Mouse (Mus musculus): Measurements from ENCODE around the gene Heg1. TPM values are rescaled to one million over a fixed set of nuclear protein-coding genes. Genes with fewer than 3 reads are reported as not detected.

Gene Heg1
- polyA plus RNA-seq, 1 experiment: 7.7 TPM

DNA sequence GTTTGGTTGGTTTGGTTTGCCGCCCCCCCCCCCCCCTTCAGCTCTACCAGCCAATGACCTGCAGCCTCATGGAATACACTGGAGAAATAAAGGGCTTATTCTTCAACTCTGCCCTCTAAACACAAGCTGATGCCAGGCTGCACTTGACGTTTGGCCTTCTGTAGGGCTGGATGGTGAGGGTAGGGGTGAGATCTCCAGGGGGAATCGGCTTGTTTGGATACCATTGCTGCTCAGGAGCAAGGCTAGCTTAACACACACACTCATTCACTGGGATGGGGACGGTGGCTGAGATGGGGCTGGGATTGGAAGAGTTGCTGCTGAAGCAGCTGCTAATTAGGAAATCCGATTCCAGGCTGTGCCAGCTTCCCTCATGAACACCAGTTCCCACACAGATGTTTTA, 16.4 kb downstream of the Heg1 start:
- WGBS: 79% methylated on average over 5 of the region's 5 CpGs
- no peak for DNase-seq (ENCODE audit: low read depth, low spot score)

DNA sequence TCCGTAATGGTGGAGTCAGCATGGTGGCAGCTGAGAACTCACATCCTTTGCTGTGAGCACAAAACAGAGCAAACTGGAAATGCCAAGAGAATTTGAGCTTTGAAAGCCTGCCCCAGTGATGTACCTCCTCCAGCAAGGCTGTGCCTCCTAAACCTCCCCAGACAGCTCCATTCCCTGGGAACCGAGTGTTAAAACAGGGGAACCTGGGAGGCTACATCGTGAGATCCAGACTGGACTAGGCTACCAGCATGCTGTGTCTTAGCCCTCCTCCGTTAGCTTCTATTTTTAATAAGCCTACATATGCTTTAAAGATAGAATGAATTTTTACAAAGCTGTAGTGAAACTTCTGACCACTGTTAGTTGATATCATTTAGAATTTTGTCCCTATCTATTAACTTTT, 17.7 kb downstream of the Heg1 start:
- DNase-seq (ENCODE audit: low read depth, low spot score): no peak
- WGBS: 95% methylated on average over 4 of the region's 4 CpGs

DNA sequence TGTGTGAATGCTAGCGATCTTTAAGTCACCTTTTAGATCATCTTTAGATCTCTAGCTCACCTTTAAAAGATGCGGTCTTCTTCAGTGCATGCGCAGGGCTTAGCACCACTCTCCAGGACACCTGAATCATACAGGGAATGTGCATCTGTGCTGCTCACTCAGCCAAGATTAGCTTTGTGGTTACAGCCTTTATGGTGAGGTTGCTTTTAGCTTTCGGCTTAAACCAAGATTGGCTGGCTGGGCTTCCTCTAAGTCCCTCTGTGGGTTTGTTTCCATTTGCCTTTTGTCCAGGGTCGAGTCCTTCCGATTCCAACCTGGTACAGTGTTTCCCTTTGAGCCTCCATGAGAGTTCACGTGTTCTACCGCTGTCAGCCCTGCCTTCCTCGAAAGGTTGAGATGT, 20.1 kb downstream of the Heg1 start:
- no peak for DNase-seq (ENCODE audit: low read depth, low spot score)
- WGBS: 82% methylated on average over 9 of the region's 9 CpGs

DNA sequence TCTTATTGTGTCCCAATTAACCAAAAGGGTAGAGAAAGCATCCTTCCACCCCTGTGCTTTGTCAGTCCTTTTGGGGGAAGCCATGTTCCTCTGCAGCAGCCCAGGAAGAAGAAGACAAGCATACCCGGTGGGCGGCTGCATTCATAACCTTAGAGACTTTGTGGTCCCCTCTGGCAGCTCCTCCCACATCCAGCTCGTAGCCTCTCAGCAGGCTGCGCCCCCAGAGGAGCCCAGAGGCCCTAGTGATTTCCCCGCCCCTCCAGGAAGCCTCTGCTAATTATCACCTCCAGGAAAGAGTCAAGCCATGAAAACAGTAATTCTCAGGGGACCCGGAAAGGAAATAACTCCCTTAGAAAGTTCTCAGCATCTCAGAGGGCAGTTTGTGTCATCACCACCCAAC, 21.1 kb downstream of the Heg1 start:
- WGBS: 34% methylated on average over 6 of the region's 6 CpGs
- no peak for DNase-seq (ENCODE audit: low read depth, low spot score)

DNA sequence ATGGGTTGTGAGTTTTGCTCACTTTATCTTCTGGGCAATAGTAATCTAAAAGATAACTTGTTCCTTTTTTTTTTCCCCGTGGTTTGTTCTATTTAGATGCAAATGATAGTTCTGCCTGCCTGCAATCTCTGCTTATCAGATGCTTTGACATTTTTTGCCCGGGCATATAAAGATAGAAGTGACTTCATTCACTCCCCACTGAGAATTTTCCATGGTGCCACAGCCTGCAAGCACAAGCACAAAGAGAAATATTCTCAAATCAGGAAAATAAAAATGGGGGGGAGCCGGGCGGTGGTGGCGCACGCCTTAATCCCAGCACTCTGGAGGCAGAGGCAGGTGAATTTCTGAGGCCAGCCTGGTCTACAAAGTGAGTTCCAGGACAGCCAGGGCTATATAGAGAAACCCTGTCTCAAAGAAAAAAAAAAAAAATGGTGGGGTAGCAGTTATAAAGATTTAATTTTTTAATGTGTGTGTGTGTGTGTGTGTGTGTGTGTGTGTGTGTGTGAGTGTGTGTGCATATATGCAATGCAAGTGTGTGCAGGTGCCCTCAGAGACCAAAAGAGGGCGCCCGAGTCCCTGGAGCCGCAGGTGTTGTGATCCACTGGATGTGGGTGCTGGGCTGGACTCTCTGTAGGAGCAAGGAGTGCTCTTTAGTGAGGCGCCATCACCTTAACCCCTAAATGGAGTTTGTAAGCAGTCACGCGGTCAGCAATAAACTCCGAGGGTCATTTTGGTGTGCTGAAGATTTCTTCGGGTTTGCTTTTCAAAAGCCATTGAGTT, 22.1 kb downstream of the Heg1 start:
- DNase-seq (ENCODE audit: low read depth, low spot score): no peak
- WGBS: 94% methylated on average over 14 of the region's 14 CpGs

DNA sequence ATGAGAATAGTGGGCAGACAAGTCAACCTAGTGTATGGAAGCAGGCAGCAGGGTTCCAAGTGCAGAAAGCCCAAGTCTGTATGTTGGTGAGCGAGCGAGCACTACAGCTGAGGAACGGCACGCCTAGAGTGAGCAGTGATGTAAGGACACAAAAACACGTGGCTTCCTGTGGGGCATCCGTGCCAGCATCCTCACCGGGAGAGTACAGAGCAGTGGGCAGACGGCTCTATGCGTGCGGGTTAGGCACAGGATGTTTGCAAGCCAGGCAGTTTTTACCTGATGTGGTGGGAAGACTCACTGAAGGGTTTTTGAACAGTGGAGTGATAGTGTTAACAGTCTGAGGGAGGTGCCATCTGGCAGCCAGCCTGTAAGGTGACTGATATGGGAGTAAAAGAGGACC, 23.9 kb downstream of the Heg1 start:
- WGBS: 83% methylated on average over 10 of the region's 10 CpGs
- no peak for DNase-seq (ENCODE audit: low read depth, low spot score)

DNA sequence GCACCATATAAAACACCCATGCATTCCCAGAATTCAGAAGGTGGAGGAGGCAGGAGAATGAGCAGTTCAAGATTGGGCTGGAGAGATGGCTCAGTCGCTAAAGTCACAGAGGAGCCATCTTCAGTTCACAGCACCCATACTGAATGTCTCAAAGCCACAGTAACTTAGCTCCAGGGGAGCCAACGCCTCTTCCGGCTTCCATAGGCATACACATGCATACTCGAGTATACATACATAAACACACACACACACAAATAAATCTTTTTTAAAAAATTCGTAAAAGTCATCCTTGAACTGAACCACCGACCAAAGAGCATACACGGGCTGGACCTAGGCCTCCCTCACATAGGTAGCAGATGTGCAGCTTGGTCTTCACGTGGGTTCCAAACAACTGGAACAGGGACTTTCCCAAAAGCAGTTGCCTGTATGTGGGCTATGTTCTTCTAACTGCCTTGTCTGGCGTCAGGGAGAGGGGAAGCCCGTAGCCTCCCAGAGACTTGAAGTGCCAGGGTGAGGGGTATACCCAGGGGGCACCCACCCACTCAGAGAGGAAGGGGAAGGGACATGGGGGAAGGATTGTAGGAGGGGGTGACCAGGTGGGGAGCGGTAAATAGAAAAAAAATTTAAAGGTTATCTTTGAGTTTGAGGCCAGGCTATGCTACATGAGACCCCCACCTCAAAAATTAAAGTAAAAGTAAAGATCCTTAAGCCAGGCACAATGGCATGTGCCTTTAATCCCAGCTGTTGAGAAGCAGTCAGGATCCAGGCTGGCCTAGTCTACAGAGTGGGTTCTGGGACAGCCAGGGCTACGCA, 24.6 kb downstream of the Heg1 start:
- 86% methylated on average over 12 of the region's 12 CpGs for WGBS
- DNase-seq (ENCODE audit: low read depth, low spot score): no peak

DNA sequence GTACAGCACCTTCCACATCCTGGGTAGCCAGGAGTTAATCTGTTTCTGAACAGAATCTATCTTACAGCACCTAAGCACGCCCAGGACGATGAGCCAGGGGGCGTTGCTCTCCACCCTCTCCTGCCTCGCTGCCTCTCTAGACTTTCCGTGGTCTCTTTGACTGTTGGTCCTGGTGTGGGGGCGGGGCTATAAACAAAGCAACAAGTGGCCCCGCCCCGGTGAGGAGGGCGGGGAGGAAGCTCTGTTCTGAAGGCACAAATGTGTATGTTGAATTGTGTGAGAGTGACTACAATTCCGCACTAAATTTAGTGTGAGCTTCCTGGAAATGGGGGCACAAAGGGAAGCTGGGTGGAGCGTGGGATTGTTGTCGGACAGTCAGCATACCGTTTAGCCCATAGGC, 30.1 kb downstream of the Heg1 start:
- WGBS: 5% methylated on average over 13 of the region's 13 CpGs
- no peak for DNase-seq (ENCODE audit: low read depth, low spot score)

DNA sequence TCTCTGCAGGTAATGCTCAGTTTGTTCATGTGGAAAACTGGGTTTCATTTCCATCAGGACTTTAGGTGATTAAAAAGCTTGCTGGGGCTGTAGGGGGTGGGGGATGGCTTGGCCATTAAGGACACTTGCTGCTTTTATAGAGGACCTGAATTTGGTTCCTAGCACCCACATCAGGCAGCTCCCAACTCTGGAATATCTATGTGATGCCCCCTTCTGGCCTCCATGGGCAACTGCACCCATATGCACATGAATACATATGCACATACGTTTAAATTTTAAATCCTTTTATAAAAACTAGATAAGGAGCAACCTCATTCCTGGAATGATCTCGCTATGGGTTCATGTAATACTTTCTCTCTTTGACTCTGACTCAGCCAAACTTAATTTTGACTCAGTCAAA, 39.1 kb downstream of the Heg1 start:
- DNase-seq (ENCODE audit: low read depth, low spot score): no peak
- WGBS: 98% methylated on average over 2 of the region's 2 CpGs

DNA sequence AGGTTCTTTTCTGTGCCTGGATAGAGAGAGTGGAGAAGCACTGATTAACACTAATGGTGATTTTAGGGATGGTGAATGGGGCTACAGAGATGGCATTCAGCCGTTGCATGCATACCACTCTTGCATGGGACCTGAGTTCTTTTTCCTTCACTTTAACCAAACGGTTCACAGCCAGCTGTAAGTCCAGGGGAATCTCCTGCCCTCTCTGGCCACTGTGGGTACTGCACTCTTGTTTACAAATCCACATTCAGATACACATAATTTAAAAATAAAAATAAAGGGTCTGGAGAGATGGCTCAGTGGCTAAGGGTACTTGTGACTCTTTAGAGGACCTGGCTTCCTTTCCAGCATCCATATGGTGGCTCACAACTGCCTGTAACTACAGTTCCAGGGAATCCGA, 39.8 kb downstream of the Heg1 start:
- no peak for DNase-seq (ENCODE audit: low read depth, low spot score)
- WGBS: over 99% methylated on average over 3 of the region's 3 CpGs

DNA sequence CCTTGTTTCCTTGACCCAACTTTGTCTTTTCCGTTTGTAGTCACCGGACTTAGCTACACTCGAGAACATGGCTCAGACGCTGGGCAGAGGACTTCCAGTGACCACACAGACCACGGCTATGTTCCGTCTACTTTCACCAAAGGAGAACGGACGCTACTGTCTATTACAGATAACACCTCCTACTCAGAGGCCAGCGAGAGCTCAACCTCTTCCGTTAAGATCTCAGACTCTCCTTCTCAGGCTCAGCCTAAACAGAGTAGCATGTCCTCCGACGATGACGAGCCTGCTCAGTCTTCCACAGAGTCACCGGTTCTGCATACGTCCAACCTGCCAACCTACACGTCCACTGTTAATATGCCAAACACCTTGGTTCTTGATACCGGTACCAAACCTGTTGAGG, 42.1 kb downstream of the Heg1 start:
- 94% methylated on average over 17 of the region's 17 CpGs for WGBS
- no peak for DNase-seq (ENCODE audit: low read depth, low spot score)

DNA sequence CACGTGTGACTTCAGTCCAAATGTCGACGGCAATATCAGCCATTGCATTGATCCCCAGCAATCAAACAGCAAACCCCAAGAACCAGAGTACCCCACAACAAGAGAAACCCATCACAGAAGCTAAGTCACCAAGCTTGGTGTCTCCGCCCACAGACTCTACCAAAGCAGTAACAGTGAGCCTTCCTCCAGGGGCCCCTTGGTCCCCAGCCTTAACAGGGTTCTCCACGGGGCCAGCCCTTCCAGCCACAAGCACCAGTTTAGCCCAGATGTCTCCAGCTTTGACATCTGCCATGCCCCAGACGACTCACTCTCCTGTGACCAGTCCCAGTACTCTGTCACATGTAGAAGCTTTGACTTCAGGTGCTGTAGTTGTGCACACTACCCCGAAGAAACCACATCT, 42.7 kb downstream of the Heg1 start:
- 82% methylated on average over 7 of the region's 7 CpGs for WGBS
- no peak for DNase-seq (ENCODE audit: low read depth, low spot score)

DNA sequence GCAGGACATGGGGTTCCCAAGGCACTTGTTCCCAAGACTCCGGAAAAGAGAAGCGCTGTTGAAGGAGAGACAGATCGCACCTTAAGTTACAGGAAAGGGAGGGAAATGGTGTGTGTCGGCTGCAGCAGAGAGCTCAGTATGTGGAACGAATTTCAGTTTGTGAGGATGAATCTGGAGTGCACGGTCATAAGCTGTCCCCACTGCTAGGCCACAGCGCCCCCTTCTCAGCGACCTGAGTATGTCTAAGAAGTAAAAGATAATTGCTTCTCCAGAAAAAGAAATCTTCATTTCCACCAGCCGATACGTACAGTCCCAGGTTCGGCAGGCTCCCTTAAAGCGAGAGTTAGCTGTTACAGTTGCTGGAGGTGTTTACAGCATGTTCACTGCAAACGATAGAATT, 44.3 kb downstream of the Heg1 start:
- 80% methylated on average over 13 of the region's 13 CpGs for WGBS

DNA sequence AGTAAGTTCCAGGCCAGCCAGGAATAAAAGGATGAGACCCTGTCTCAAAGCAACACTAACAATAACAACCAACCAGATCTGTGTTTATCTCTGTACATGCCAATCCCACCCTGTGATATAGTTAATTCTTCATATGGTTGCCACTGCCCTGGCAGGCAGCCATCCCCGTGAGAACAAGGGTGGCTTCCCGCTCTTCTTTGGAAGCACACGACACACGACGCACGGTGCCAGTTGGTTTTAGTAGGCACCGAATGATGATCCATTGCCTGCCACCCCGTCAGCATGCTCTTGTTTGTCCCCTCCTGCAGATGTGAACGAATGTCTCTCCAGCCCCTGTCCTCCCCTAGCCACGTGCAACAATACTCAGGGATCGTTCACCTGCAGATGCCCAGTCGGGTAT, 47.1 kb downstream of the Heg1 start:
- no peak for DNase-seq (ENCODE audit: low read depth, low spot score)
- 89% methylated on average over 12 of the region's 12 CpGs for WGBS

More for the DNA sequence above, 44.3 kb downstream of the Heg1 start:
- DNase-seq (ENCODE audit: low read depth, low spot score): no peak

DNA sequence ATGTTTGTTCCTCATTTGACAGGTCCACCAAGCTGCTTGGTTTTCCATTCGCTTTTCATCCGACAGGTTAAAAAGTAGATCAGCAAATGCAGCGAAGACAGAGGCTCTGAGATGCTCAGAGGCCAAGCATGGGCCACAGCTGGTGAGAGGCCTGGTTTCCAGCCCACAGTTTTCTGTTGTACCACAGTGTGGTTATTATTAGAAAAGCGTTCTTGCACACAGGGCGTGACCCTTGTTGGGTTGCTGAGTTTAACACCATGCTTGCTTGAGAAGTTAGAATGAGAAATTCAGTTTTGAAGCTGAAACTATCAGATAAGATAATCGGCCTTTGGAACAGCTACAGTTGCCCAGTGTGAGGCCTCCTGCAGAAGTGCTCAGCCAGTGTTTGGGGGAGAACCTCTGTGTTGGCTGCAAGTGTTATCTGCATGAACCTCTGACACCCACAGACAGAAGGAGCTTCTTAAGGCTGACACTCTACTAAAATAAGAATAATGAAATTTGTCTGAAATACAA, 48.1 kb downstream of the Heg1 start:
- WGBS: 81% methylated on average over 6 of the region's 6 CpGs
- no peak for DNase-seq (ENCODE audit: low read depth, low spot score)

DNA sequence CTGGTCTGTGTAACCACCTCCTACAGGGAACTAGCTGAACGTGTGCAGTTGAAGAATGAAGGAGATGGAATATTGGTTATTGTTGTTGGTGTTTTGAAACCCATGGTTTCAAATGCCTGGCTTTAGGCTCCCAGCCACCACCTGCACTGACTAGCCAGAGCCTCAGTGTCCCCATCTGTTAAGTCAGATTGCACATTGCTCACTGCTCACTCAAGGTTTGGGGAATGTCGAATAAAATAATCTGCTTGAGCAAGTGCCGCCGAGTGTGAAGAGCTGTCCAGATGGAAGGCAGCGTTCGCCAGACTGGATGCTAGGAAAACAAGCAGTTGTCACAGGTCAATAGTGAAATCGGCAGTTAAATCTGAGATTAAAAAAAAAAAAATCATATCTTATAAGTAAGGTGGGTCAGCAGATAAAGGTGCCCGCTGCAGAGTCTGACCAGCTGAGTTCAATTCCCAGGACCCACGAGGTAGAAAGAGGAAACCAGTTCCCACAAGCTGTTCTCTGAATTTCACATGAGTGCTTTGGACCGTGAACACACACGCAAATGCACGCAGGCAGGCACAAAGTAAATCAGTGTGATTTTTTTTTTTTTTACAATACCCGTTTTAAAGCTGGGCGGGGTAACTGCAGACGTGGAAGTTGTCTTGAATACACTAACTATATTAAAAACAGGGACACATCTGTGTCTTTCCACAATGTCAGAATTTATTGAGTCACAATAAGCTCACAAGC, 48.8 kb downstream of the Heg1 start:
- no peak for DNase-seq (ENCODE audit: low read depth, low spot score)
- WGBS: 41% methylated on average over 15 of the region's 15 CpGs

DNA sequence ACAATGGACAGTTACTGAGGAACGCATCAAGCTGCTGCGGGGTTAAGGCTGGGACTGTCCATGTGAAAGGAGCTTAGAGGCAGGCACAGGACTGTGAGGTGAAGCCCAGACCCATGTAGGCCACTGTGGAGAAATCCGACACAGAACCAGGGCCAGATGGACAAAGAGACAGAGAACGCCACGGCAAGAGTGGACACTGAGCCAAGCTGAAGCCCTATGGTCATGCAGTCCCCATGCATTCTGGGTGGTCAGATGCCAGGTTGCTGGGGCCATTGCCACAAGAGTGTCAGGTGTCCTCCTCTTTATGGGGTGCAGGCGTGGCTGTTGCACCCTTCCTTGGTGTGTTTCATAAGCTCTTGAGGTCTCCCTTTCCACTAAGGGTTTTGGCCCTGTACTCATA, 49.7 kb downstream of the Heg1 start:
- DNase-seq (ENCODE audit: low read depth, low spot score): no peak
- 86% methylated on average over 6 of the region's 6 CpGs for WGBS

DNA sequence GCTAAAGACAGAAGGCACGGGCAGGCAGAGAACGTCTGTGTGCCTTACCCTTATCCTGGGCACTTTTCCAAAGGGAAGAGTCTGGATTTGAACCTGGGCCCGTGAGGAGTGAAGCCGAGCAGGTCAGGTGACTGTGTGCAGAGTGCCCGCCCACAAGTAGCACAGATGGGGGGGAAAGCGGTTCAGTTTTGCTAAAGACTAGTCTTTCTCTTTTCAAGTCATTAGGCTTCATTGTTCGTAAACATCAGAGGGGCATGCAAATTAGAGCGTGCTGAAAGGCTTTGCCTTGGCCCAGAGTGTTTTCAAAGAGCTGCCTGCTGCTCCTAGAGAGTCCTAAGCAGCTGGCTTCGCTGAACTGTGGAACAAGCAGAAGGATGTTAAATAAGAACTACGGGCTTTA, 50.4 kb downstream of the Heg1 start:
- DNase-seq (ENCODE audit: low read depth, low spot score): no peak
- WGBS: 61% methylated on average over 10 of the region's 10 CpGs

DNA sequence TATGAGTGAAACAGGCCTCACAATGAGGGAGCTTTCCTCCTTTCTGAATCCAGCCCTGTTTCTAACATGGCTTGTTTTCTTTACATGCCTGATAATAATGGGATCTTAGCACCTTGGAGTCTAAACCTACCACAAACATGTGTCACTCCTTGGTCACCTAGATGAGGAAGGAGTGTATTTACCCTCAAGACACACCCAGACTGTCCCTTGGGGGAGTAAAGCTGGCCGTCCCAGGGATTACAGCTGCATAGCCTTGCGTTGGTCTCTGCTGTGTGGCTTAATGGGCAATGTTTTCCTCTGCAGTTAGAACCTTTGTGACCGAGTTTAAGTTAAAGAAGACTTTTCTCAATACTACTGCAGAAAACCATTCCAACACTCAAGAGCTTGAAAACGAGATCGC, 51.1 kb downstream of the Heg1 start:
- DNase-seq (ENCODE audit: low read depth, low spot score): no peak
- WGBS: 71% methylated on average over 5 of the region's 5 CpGs

DNA sequence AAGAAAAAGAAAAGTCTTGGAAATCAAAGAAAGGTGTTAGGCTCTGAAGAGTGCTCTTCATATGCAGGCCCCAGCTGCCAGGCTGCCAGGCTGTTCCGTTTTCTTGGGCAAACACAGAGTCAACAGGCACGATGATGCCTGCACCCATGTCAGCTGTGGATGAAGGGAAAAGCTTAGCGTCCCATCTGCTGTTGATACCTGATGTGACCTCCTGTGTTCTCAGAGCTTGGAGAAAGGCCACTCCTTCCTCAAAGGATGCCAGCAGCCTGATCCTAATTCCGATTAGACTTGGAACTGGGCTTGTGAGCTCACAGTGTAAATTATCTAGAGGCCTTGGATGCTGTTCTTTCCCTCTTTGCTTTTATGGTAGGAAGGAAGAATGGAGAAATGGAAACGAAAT, 51.6 kb downstream of the Heg1 start:
- WGBS: 52% methylated on average over 5 of the region's 5 CpGs
- DNase-seq (ENCODE audit: low read depth, low spot score): no peak
